Mouse (Mus musculus) forebrain, embryonic 11.5 days (tissue): Measurements from ENCODE around the gene Cyp4f16. TPM values are rescaled to one million over a fixed set of nuclear protein-coding genes. Genes with fewer than 3 reads are reported as not detected.
"Not testable (repeated sequence)": the region's sequence is repeated elsewhere in the genome, so short reads cannot be mapped to it uniquely, and the experiment has no call there.

Experiments used
- ATAC-seq: fragments of 200-750 bp; cut with Nextera tagmentation; replicated peaks from 2 replicates; pipeline ENCODE4 v1.8.0; 2017; ENCODE audit warnings: moderate TSS enrichment; ENCODE audit not compliant: low FRiP score
- DNase-seq: peaks from one replicate; pipeline ENCODE4 v3.0.0-alpha.2; 2017; ENCODE audit warnings: low spot score
- H3K27ac ChIP-seq: fragments of 300-500 bp; sonication (generic); 2 replicates; pipeline ENCODE4 v1.5.1; 2014; ENCODE audit warnings: low read depth, low read length
- H3K27me3 ChIP-seq: fragments of 300-500 bp; sonication (generic); 2 replicates; pipeline ENCODE4 v1.6.1; 2014; ENCODE audit warnings: mild to moderate bottlenecking, low read length, mixed read lengths; ENCODE audit not compliant: control insufficient read depth, insufficient read depth
- H3K36me3 ChIP-seq: fragments of 300-500 bp; sonication (generic); 2 replicates; pipeline ENCODE4 v1.6.1; 2014; ENCODE audit warnings: mild to moderate bottlenecking, low read length, moderate library complexity, mixed read lengths; ENCODE audit not compliant: control insufficient read depth, insufficient read depth
- H3K4me1 ChIP-seq: fragments of 300-500 bp; sonication (generic); replicated peaks from 2 replicates; pipeline ENCODE4 v1.6.1; 2014; ENCODE audit warnings: low read length, mixed read lengths; ENCODE audit not compliant: control insufficient read depth, insufficient read depth
- H3K4me2 ChIP-seq: fragments of 300-500 bp; sonication (generic); 2 replicates; pipeline ENCODE4 v1.6.1; 2014; ENCODE audit warnings: low read depth, mild to moderate bottlenecking, low read length, moderate library complexity, mixed read lengths; ENCODE audit not compliant: severe bottlenecking
- H3K4me3 ChIP-seq: fragments of 300-500 bp; sonication (generic); 2 replicates; pipeline ENCODE4 v1.5.1; 2014; ENCODE audit warnings: low read depth, low read length
- H3K9ac ChIP-seq: fragments of 300-500 bp; sonication (generic); 2 replicates; pipeline ENCODE4 v1.6.1; 2014; ENCODE audit warnings: low read length
- H3K9me3 ChIP-seq: fragments of 300-500 bp; sonication (generic); 2 replicates; pipeline ENCODE4 v1.6.1; 2016; ENCODE audit warnings: low read length, mixed read lengths; ENCODE audit not compliant: control insufficient read depth
- WGBS: fragments of 180-500 bp; shearing (Covaris S2); extraction: QIAGEN DNeasy Blood & Tissue Kit; methylation state at CpG from one replicate; pipeline ENCODE4 v1.1.7; 2014; 5-methylcytosine and 5-hydroxymethylcytosine counted together
- polyA plus RNA-seq: library from polyadenylated mRNA; unstranded; fragments of >200 nt; fragmentation: Nextera tagmentation; extraction: Ambion mirVana; gene quantifications from 2 replicates; pipeline ENCODE4 v1.2.1, GENCODE M21; 2014

Cyp4f16 gene
- polyA plus RNA-seq, 1 experiment from 2014 or later, result 13.4 TPM

DNA sequence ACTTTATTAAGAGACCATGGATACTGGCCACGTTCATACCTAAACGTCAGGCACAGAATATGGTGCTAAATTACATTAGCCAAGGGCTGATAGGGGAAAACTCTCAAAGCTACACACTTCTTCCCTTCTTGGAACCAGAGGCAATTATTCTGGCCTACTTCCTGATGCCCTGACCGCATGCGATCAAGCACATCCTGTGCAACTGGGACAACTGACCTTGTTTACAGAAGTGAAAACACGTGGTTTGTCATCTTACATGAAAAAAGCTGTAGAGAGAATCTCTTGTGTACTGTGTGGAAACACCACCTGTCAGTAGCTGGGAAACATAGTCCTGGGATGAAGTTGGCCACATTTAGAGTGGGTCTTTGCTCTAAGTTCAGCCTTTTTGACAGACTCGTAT lies 2.3 kb upstream of the Cyp4f16 start:
- WGBS, result 85% methylated on average over 6 of the region's 6 CpGs
- ATAC-seq (no peak), DNase-seq (no peak)
- Histone ChIP-seq H3K4me2 (no peak overlapping the region), H3K9me3 (no peaks in the 10 kb centered on the region), H3K27me3 (no peaks in the 10 kb centered on the region), H3K4me3 (no peak overlapping the region), H3K36me3 (no peaks in the 10 kb centered on the region), H3K27ac (no peak overlapping the region), H3K4me1 (no peaks in the 10 kb centered on the region), H3K9ac (no peak overlapping the region)

DNA sequence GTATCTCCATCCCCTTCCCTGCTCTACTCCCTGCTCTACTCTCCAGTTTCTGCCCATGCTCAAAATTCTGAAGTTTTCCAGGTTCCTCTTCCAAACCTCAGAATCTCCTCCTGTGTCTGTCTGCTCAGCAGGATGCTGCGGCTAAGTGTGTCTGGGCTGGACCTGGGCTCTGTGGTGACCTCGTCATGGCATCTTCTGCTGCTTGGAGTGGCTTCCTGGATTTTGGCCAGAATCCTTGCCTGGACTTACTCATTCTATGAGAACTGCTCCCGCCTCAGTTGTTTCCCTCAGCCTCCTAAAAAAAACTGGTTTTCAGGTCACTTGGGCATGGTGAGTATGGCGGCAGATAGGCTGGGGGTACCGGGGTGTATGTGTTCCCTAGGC lies 501 bp downstream of the Cyp4f16 start:
- WGBS, result 71% methylated on average over 5 of the region's 5 CpGs
- Histone ChIP-seq H3K27me3 (no peaks in the 10 kb centered on the region), H3K9me3 (no peaks in the 10 kb centered on the region), H3K36me3 (no peaks in the 10 kb centered on the region), H3K4me3 (peak overlapping the region; percentile 32; the same call in 1 of the 2 replicates), H3K4me1 (no peaks in the 10 kb centered on the region), H3K9ac (peak overlapping the region; percentile 51), H3K4me2 (peak overlapping the region; percentile 52), H3K27ac (no peak overlapping the region)
- no peak for DNase-seq
- ATAC-seq, result no peak

GRCm38 (mm10) chr17:32544792-32545191 lies 8.4 kb downstream of the Cyp4f16 start:
- H3K4me3 ChIP-seq, H3K9ac ChIP-seq, H3K4me2 ChIP-seq, ATAC-seq, H3K9me3 ChIP-seq, H3K27ac ChIP-seq, H3K36me3 ChIP-seq, DNase-seq, H3K4me1 ChIP-seq, H3K27me3 ChIP-seq: not testable (repeated sequence)
- WGBS, result 92% methylated on average over 5 of the region's 5 CpGs

GRCm38 (mm10) chr17:32550377-32550776 lies 14.0 kb downstream of the Cyp4f16 start:
- not testable (repeated sequence) for H3K4me1 ChIP-seq, DNase-seq, H3K27me3 ChIP-seq, H3K36me3 ChIP-seq, H3K27ac ChIP-seq, ATAC-seq, H3K9me3 ChIP-seq
- Histone ChIP-seq H3K4me3 (peak overlapping the region; percentile 12; the same call in 1 of the 2 replicates), H3K9ac (peak overlapping the region; percentile 41; the same call in 1 of the 2 replicates), H3K4me2 (peak overlapping the region; percentile 48)
- WGBS, result 84% methylated on average over 3 of the region's 3 CpGs

- no peak overlapping the region for H3K27ac ChIP-seq
- H3K4me1 ChIP-seq, result no peaks in the 10 kb centered on the region
- H3K4me2 ChIP-seq, result peak overlapping the region; percentile 48
- H3K9ac ChIP-seq, result peak overlapping the region; percentile 41; the same call in 1 of the 2 replicates
- 13% methylated on average over 20 of the region's 20 CpGs for WGBS
- H3K4me3 ChIP-seq, result peak overlapping the region; percentile 12
- H3K36me3 ChIP-seq, result no peaks in the 10 kb centered on the region
- H3K9me3 ChIP-seq, result no peaks in the 10 kb centered on the region
- H3K27me3 ChIP-seq, result no peaks in the 10 kb centered on the region
- peak; percentile 88 for ATAC-seq
- DNase-seq, result peak; percentile 90
Observed at GRCm38 (mm10) chr17:32550900-32551770, 14.8 kb downstream of the Cyp4f16 start.

DNA sequence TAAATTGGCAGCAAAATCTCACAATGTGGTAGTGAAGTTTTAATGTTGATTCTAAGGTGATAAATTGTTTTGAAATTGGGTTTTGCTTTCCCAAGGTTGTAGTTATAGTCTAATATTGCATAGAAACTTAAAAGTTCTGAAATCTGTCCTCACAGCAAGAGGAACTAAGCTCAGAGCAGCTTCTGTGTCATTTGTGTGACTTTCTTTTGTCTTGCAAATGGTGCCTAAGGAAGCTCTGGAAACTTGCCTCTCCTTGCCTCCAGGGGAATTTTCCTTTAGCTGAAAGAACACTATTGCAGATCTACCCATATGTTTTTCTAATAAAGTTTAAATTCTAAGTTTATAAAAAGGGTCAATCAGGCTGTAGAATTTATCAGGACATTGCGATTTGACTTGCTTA lies 16.7 kb downstream of the Cyp4f16 start:
- not testable (repeated sequence) for H3K9me3 ChIP-seq, H3K36me3 ChIP-seq, H3K4me2 ChIP-seq, DNase-seq, ATAC-seq, H3K27me3 ChIP-seq, H3K4me1 ChIP-seq, H3K27ac ChIP-seq, H3K4me3 ChIP-seq, H3K9ac ChIP-seq
- 49% methylated on average over 1 of the region's 1 CpGs for WGBS

- not testable (repeated sequence) for H3K4me3 ChIP-seq, H3K27ac ChIP-seq, H3K36me3 ChIP-seq, H3K4me2 ChIP-seq, H3K9ac ChIP-seq, DNase-seq, H3K4me1 ChIP-seq, H3K9me3 ChIP-seq, H3K27me3 ChIP-seq, ATAC-seq
- WGBS, result 84% methylated on average over 9 of the region's 9 CpGs
Observed at GRCm38 (mm10) chr17:32554368-32554767, 18.0 kb downstream of the Cyp4f16 start.

- 87% methylated on average over 2 of the region's 2 CpGs for whole genome bisulfite sequencing
Observed at GRCm38 (mm10) chr17:32563301-32563700, 26.9 kb downstream of the Cyp4f16 start.

GRCm38 (mm10) chr17:32573286-32573685 lies 36.9 kb downstream of the Cyp4f16 start:
- 78% methylated on average over 2 of the region's 2 CpGs for WGBS

More at GRCm38 (mm10) chr17:32563301-32563700, 26.9 kb downstream of the Cyp4f16 start:
- not testable (repeated sequence) for DNase-seq, H3K4me3 ChIP-seq, H3K27me3 ChIP-seq, H3K4me1 ChIP-seq, ATAC-seq, H3K9ac ChIP-seq, H3K4me2 ChIP-seq, H3K36me3 ChIP-seq, H3K9me3 ChIP-seq, H3K27ac ChIP-seq

More at GRCm38 (mm10) chr17:32573286-32573685, 36.9 kb downstream of the Cyp4f16 start:
- H3K27me3 ChIP-seq, H3K9ac ChIP-seq, ATAC-seq, H3K27ac ChIP-seq, H3K4me2 ChIP-seq, H3K4me3 ChIP-seq, H3K4me1 ChIP-seq, H3K36me3 ChIP-seq, DNase-seq, H3K9me3 ChIP-seq: not testable (repeated sequence)
